Mouse (Mus musculus) erythroblast, embryonic 14.5 days (primary cell): Measurements from ENCODE around the gene Cnih3.

ENCODE experiments used
- GATA1 ChIP-seq: IDR thresholded peaks from 2 replicates; pipeline ENCODE4 v1.6.1; 2012; ENCODE audit warnings: low read length, inconsistent platforms, mixed read lengths
- TAL1 ChIP-seq: IDR thresholded peaks from 3 replicates; pipeline ENCODE4 v1.6.1; 2012; ENCODE audit warnings: low read length, inconsistent platforms, mixed read lengths

- TF ChIP-seq TAL1 (no peak), GATA1 (no peak)
Observed at GRCm38 (mm10) chr1:181335388-181335787, 17.0 kb upstream of the Cnih3 start.
